Mouse (Mus musculus) cerebellum, adult 11 months (tissue): ENCODE measurements around the gene Gse1.

Source experiments
- DNase-seq: peaks from one replicate; pipeline ENCODE4 v3.0.0; 2022

Gse1 gene

GRCm38 (mm10) chr8:120471166-120471565, 242.9 kb downstream of the Gse1 start:
- DNase-seq, result peak; percentile 49

GRCm38 (mm10) chr8:120471752-120472151, 243.5 kb downstream of the Gse1 start:
- DNase-seq, result no peak

- no peak for DNase-seq
Observed at GRCm38 (mm10) chr8:120472230-120472629, 244.0 kb downstream of the Gse1 start.

- no peak for DNase-seq
Observed at GRCm38 (mm10) chr8:120473729-120474364, 245.6 kb downstream of the Gse1 start.

GRCm38 (mm10) chr8:120474496-120475235, 246.4 kb downstream of the Gse1 start:
- DNase-seq, result no peak

- no peak for DNase-seq
Observed at GRCm38 (mm10) chr8:120475462-120476201, 247.4 kb downstream of the Gse1 start.

GRCm38 (mm10) chr8:120476711-120477575, 248.7 kb downstream of the Gse1 start:
- no peak for DNase-seq

GRCm38 (mm10) chr8:120478754-120479153, 250.5 kb downstream of the Gse1 start:
- no peak for DNase-seq

- DNase-seq, result no peak
Observed at GRCm38 (mm10) chr8:120479691-120480090, 251.4 kb downstream of the Gse1 start.

GRCm38 (mm10) chr8:120482015-120482689, 253.9 kb downstream of the Gse1 start:
- DNase-seq, result no peak

GRCm38 (mm10) chr8:120484460-120484859, 256.2 kb downstream of the Gse1 start:
- DNase-seq, result no peak

GRCm38 (mm10) chr8:120485116-120485515, 256.9 kb downstream of the Gse1 start:
- DNase-seq, result no peak

- no peak for DNase-seq
Observed at GRCm38 (mm10) chr8:120485551-120486476, 257.6 kb downstream of the Gse1 start.

- DNase-seq, result peak; percentile 54
Observed at GRCm38 (mm10) chr8:120486477-120487376, 258.5 kb downstream of the Gse1 start.

- DNase-seq, result no peak
Observed at GRCm38 (mm10) chr8:120487377-120487728, 259.1 kb downstream of the Gse1 start.

- DNase-seq, result peak; percentile 60
Observed at GRCm38 (mm10) chr8:120487729-120488510, 259.7 kb downstream of the Gse1 start.

GRCm38 (mm10) chr8:120488636-120489131, 260.4 kb downstream of the Gse1 start:
- peak; percentile 50 for DNase-seq

GRCm38 (mm10) chr8:120489142-120489754, 261.0 kb downstream of the Gse1 start:
- DNase-seq, result peak; percentile 48
